ENCODE assay signal across 1 mouse cellular context in the genomic region with DNA sequence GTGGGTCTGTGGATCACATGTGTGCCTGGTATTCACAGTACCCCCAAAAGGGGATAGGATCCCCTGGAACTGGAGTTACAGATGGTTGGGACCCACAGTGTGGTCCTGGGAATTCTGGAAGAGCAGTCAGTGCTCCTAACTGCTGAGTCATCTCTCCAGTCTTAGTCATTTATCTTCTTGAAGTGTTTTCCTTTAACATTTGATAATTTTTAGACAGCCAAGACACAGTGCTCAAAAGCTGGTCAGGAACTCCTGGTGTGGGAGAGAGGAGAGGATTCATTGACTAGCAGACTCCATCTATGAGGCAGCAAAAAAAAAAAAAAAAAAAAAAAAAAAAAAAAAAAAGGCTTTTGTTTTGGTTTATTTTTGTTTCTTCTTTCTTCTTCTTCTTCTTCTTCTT.
TF ChIP-seq lines count a peak whose summit lies in the region.

No protein-coding gene starts in this region.

TF ChIP-seq in MEL, 35 proteins besides CTCF, POLR2A, EP300 and RAD21 (continued from another document):
- no peak for TF ChIP-seq HCFC1 (IDR thresholded peaks at IDR 0.05; ENCODE audit: low read depth, low read length)
